Mouse (Mus musculus) liver, postnatal 0 days (tissue): Measurements from ENCODE around the gene Eppin. TPM values are rescaled to one million over a fixed set of nuclear protein-coding genes. Genes with fewer than 3 reads are reported as not detected.

Source experiments
- ATAC-seq: fragments of 200-750 bp; cut with Nextera tagmentation; 2 replicates; pipeline ENCODE4 v1.8.0; 2017; ENCODE audit warnings: mild to moderate bottlenecking, moderate library complexity
- DNase-seq: peaks from one replicate; pipeline ENCODE4 v3.0.0-alpha.2; 2016
- H3K27ac ChIP-seq: fragments of 300-500 bp; sonication (generic); 2 replicates; pipeline ENCODE4 v1.5.1; 2014; ENCODE audit warnings: antibody characterized with exemption, moderate library complexity, mild to moderate bottlenecking, low read depth
- H3K27me3 ChIP-seq: fragments of 300-500 bp; sonication (generic); 2 replicates; pipeline ENCODE4 v1.6.1; 2014; ENCODE audit warnings: low read length, control low read depth, mixed read lengths; ENCODE audit not compliant: insufficient read depth
- H3K36me3 ChIP-seq: fragments of 300-500 bp; sonication (generic); replicated peaks from 2 replicates; pipeline ENCODE4 v1.6.1; 2014; ENCODE audit warnings: mild to moderate bottlenecking, control low read depth, low read length, moderate library complexity, mixed read lengths; ENCODE audit not compliant: insufficient read depth
- H3K4me1 ChIP-seq: fragments of 300-500 bp; sonication (generic); 2 replicates; pipeline ENCODE4 v1.6.1; 2014; ENCODE audit warnings: antibody characterized with exemption, mild to moderate bottlenecking, control low read depth; ENCODE audit not compliant: insufficient read depth
- H3K4me2 ChIP-seq: fragments of 300-500 bp; sonication (generic); 2 replicates; pipeline ENCODE4 v1.6.1; 2014; ENCODE audit warnings: low read depth, mild to moderate bottlenecking, low read length, moderate library complexity, mixed read lengths
- H3K4me3 ChIP-seq: fragments of 300-500 bp; sonication (generic); 2 replicates; pipeline ENCODE4 v1.5.1; 2014; ENCODE audit warnings: low read depth, low read length
- H3K9ac ChIP-seq: fragments of 300-500 bp; sonication (generic); replicated peaks from 2 replicates; pipeline ENCODE4 v1.6.1; 2014; ENCODE audit warnings: mild to moderate bottlenecking, moderate library complexity
- H3K9me3 ChIP-seq: fragments of 300-500 bp; sonication (generic); 2 replicates; pipeline ENCODE4 v1.6.1; 2016; ENCODE audit warnings: mild to moderate bottlenecking, control low read depth, low read length, mixed read lengths
- CTCF ChIP-seq: sonication (generic); IDR thresholded peaks from 2 replicates; pipeline ENCODE4 v1.5.1; 2016; ENCODE audit warnings: antibody characterized with exemption, low read depth
- EP300 ChIP-seq: IDR thresholded peaks from 2 replicates; pipeline ENCODE4 v1.6.1; 2016; ENCODE audit warnings: antibody characterized with exemption, low read depth, mild to moderate bottlenecking
- WGBS: fragments of 180-500 bp; shearing (Covaris S2); extraction: QIAGEN DNeasy Blood & Tissue Kit; methylation state at CpG from one replicate; pipeline ENCODE4 v1.1.7; 2014; ENCODE audit not compliant: insufficient replicate concordance; 5-methylcytosine and 5-hydroxymethylcytosine counted together
- polyA plus RNA-seq: library from polyadenylated mRNA; unstranded; fragments of >200 nt; fragmentation: Nextera tagmentation; extraction: Ambion mirVana; gene quantifications from 2 replicates; pipeline ENCODE4 v1.2.1, GENCODE M21; 2015

The Eppin gene
- polyA plus RNA-seq, 1 experiment from 2014 or later = not detected

- Histone ChIP-seq H3K4me3 (no peak overlapping the region), H3K4me2 (no peak overlapping the region), H3K27me3 (peaks cover 27% of the 10 kb centered on the region), H3K4me1 (peaks cover 2% of the 10 kb centered on the region; the same call in 1 of the 2 replicates), H3K9me3 (no peaks in the 10 kb centered on the region), H3K36me3 (no peaks in the 10 kb centered on the region), H3K9ac (no peak overlapping the region), H3K27ac (no peak overlapping the region)
- DNase-seq (no peak), ATAC-seq (no peak)
- 18% methylated on average over 16 of the region's 16 CpGs for WGBS
- TF ChIP-seq EP300 = no peak
- no peak for TF ChIP-seq CTCF
Observed at GRCm38 (mm10) chr2:164558991-164559645, 34.3 kb downstream of the Eppin start.

GRCm38 (mm10) chr2:164558426-164558825, 35.0 kb downstream of the Eppin start:
- no peak for ATAC-seq
- Histone ChIP-seq H3K4me2 (no peak overlapping the region), H3K4me3 (no peak overlapping the region), H3K4me1 (peaks cover 2% of the 10 kb centered on the region; the same call in 1 of the 2 replicates), H3K36me3 (no peaks in the 10 kb centered on the region), H3K9me3 (no peaks in the 10 kb centered on the region), H3K9ac (no peak overlapping the region), H3K27me3 (peaks cover 22% of the 10 kb centered on the region), H3K27ac (no peak overlapping the region)
- no peak for DNase-seq
- TF ChIP-seq CTCF (no peak), EP300 (no peak)
- WGBS = 70% methylated on average over 8 of the region's 8 CpGs

- no peak for ATAC-seq
- H3K9me3 ChIP-seq = no peaks in the 10 kb centered on the region
- TF ChIP-seq EP300 (no peak), CTCF (no peak)
- WGBS = 75% methylated on average over 9 of the region's 9 CpGs
- DNase-seq = no peak
- no peak overlapping the region for H3K4me2 ChIP-seq
- H3K9ac ChIP-seq = no peak overlapping the region
- H3K27ac ChIP-seq = no peak overlapping the region
- no peak overlapping the region for H3K4me3 ChIP-seq
- no peaks in the 10 kb centered on the region for H3K36me3 ChIP-seq
- no peaks in the 10 kb centered on the region for H3K4me1 ChIP-seq
- no peaks in the 10 kb centered on the region for H3K27me3 ChIP-seq
Observed at GRCm38 (mm10) chr2:164551502-164551901, 41.9 kb downstream of the Eppin start.

- no peaks in the 10 kb centered on the region for H3K4me1 ChIP-seq
- DNase-seq (no peak), ATAC-seq (no peak)
- TF ChIP-seq EP300 = no peak
- TF ChIP-seq CTCF = no peak
- H3K36me3 ChIP-seq = no peaks in the 10 kb centered on the region
- no peaks in the 10 kb centered on the region for H3K27me3 ChIP-seq
- 29% methylated on average over 2 of the region's 2 CpGs for WGBS
- no peak overlapping the region for H3K4me3 ChIP-seq
- H3K9ac ChIP-seq = no peak overlapping the region
- H3K4me2 ChIP-seq = no peak overlapping the region
- H3K9me3 ChIP-seq = no peaks in the 10 kb centered on the region
- no peak overlapping the region for H3K27ac ChIP-seq
Observed at GRCm38 (mm10) chr2:164550895-164551269, 42.5 kb downstream of the Eppin start.

- DNase-seq = no peak
- TF ChIP-seq EP300 = no peak
- no peak for TF ChIP-seq CTCF
- no peaks in the 10 kb centered on the region for H3K9me3 ChIP-seq
- no peaks in the 10 kb centered on the region for H3K4me1 ChIP-seq
- no peaks in the 10 kb centered on the region for H3K27me3 ChIP-seq
- 28% methylated on average over 10 of the region's 10 CpGs for WGBS
- no peak overlapping the region for H3K27ac ChIP-seq
- H3K36me3 ChIP-seq = no peaks in the 10 kb centered on the region
- no peak overlapping the region for H3K9ac ChIP-seq
- H3K4me2 ChIP-seq = no peak overlapping the region
- H3K4me3 ChIP-seq = no peak overlapping the region
- ATAC-seq = no peak
Observed at GRCm38 (mm10) chr2:164549963-164550894, 43.2 kb downstream of the Eppin start.

GRCm38 (mm10) chr2:164549338-164549737, 44.1 kb downstream of the Eppin start:
- no peaks in the 10 kb centered on the region for H3K27me3 ChIP-seq
- no peaks in the 10 kb centered on the region for H3K9me3 ChIP-seq
- no peak overlapping the region for H3K4me3 ChIP-seq
- no peaks in the 10 kb centered on the region for H3K4me1 ChIP-seq
- DNase-seq (no peak), ATAC-seq (no peak)
- no peak overlapping the region for H3K9ac ChIP-seq
- no peak overlapping the region for H3K4me2 ChIP-seq
- 39% methylated on average over 4 of the region's 4 CpGs for WGBS
- H3K36me3 ChIP-seq = no peaks in the 10 kb centered on the region
- TF ChIP-seq EP300 (no peak), CTCF (no peak)
- H3K27ac ChIP-seq = no peak overlapping the region
